Mouse (Mus musculus) large intestine, adult 2 months (tissue): Measurements from ENCODE around the gene Fam185a. TPM values are rescaled to one million over a fixed set of nuclear protein-coding genes. Genes with fewer than 3 reads are reported as not detected.
A peak's percentile ranks its signal among the peaks of the same experiment; 100 is the strongest.

ENCODE experiments used
- DNase-seq: peaks from one replicate; pipeline ENCODE4 v3.0.0-alpha.2; 2012; ENCODE audit warnings: low read depth, low spot score
- WGBS: fragments of 180-500 bp; shearing (Covaris S2); methylation state at CpG from one replicate; pipeline ENCODE4 v1.1.7; 2018; 5-methylcytosine and 5-hydroxymethylcytosine counted together
- polyA plus RNA-seq: library from polyadenylated mRNA; depleted of rRNA; stranded (reverse); fragments of >200 nt; gene quantifications from 2 replicates; pipeline ENCODE4 v1.2.3, GENCODE M21; 2012

Gene Fam185a
- polyA plus RNA-seq, 1 experiment, result 2.6 TPM

GRCm38 (mm10) chr5:21488506-21488905, 63.7 kb downstream of the Fam185a start:
- 92% methylated on average over 5 of the region's 5 CpGs for WGBS
- no peak for DNase-seq

GRCm38 (mm10) chr5:21489135-21489534, 64.4 kb downstream of the Fam185a start:
- WGBS, result 68% methylated on average over 4 of the region's 4 CpGs
- no peak for DNase-seq

- no peak for DNase-seq
- 77% methylated on average over 2 of the region's 2 CpGs for WGBS
Observed at GRCm38 (mm10) chr5:21491469-21491868, 66.7 kb downstream of the Fam185a start.

- no peak for DNase-seq
- WGBS, result 70% methylated on average over 3 of the region's 3 CpGs
Observed at GRCm38 (mm10) chr5:21492213-21492612, 67.5 kb downstream of the Fam185a start.

GRCm38 (mm10) chr5:21493294-21493999, 68.7 kb downstream of the Fam185a start:
- WGBS, result 80% methylated on average over 8 of the region's 8 CpGs
- DNase-seq, result no peak

GRCm38 (mm10) chr5:21494781-21495180, 70.0 kb downstream of the Fam185a start:
- WGBS, result 62% methylated on average over 3 of the region's 3 CpGs
- DNase-seq, result no peak

GRCm38 (mm10) chr5:21496321-21496720, 71.6 kb downstream of the Fam185a start:
- no peak for DNase-seq
- WGBS, result 67% methylated on average over 6 of the region's 6 CpGs

GRCm38 (mm10) chr5:21496881-21497280, 72.1 kb downstream of the Fam185a start:
- DNase-seq, result no peak
- 57% methylated on average over 3 of the region's 3 CpGs for WGBS

GRCm38 (mm10) chr5:21498490-21498889, 73.7 kb downstream of the Fam185a start:
- 67% methylated on average over 2 of the region's 2 CpGs for WGBS
- DNase-seq, result no peak

GRCm38 (mm10) chr5:21498925-21499324, 74.2 kb downstream of the Fam185a start:
- 90% methylated on average over 11 of the region's 11 CpGs for WGBS

GRCm38 (mm10) chr5:21500133-21500532, 75.4 kb downstream of the Fam185a start:
- 67% methylated on average over 10 of the region's 10 CpGs for WGBS
- DNase-seq, result no peak

More at GRCm38 (mm10) chr5:21498925-21499324, 74.2 kb downstream of the Fam185a start:
- no peak for DNase-seq

GRCm38 (mm10) chr5:21500941-21501340, 76.2 kb downstream of the Fam185a start:
- WGBS, result 88% methylated on average over 2 of the region's 2 CpGs
- no peak for DNase-seq

GRCm38 (mm10) chr5:21502936-21503610, 78.3 kb downstream of the Fam185a start:
- no peak for DNase-seq
- 51% methylated on average over 13 of the region's 13 CpGs for WGBS

GRCm38 (mm10) chr5:21505159-21505558, 80.4 kb downstream of the Fam185a start:
- DNase-seq, result no peak
- WGBS, result 82% methylated on average over 8 of the region's 8 CpGs

- 65% methylated on average over 1 of the region's 1 CpGs for WGBS
- DNase-seq, result no peak
Observed at GRCm38 (mm10) chr5:21506887-21507286, 82.1 kb downstream of the Fam185a start.

GRCm38 (mm10) chr5:21509801-21510200, 85.0 kb downstream of the Fam185a start:
- no peak for DNase-seq
- WGBS, result 53% methylated on average over 4 of the region's 4 CpGs

GRCm38 (mm10) chr5:21513363-21513762, 88.6 kb downstream of the Fam185a start:
- DNase-seq, result no peak
- WGBS, result 68% methylated on average over 10 of the region's 10 CpGs

GRCm38 (mm10) chr5:21517562-21517961, 92.8 kb downstream of the Fam185a start:
- DNase-seq, result peak; percentile 13
- WGBS, result 86% methylated on average over 2 of the region's 2 CpGs

- DNase-seq, result no peak
- 70% methylated on average over 4 of the region's 4 CpGs for WGBS
Observed at GRCm38 (mm10) chr5:21518207-21518606, 93.4 kb downstream of the Fam185a start.

GRCm38 (mm10) chr5:21519166-21519565, 94.4 kb downstream of the Fam185a start:
- 87% methylated on average over 3 of the region's 3 CpGs for WGBS
- DNase-seq, result no peak

GRCm38 (mm10) chr5:21526835-21527485, 102.2 kb downstream of the Fam185a start:
- WGBS, result 75% methylated on average over 11 of the region's 11 CpGs
- DNase-seq, result no peak
